Mouse (Mus musculus) spleen, adult 2 months (tissue): ENCODE data around the gene Eif2b2. TPM values are rescaled to one million over a fixed set of nuclear protein-coding genes. Genes with fewer than 3 reads are reported as not detected.

ENCODE experiments used
- DNase-seq, 2 experiments: peaks; one replicate each; pipeline versions ENCODE4 v3.0.0 to v3.0.0-alpha.2; 2012 to 2021; ENCODE audit warnings: low spot score in 2 of 2, low read depth in 1 of 2
- H3K27ac ChIP-seq: fragments of 200-500 bp; 2 replicates; pipeline ENCODE4 v1.5.1; 2012; ENCODE audit warnings: low read length, inconsistent platforms; ENCODE audit not compliant: insufficient read depth
- H3K27me3 ChIP-seq: fragments of 200-500 bp; 2 replicates; pipeline ENCODE4 v1.6.1; 2012; ENCODE audit warnings: mild to moderate bottlenecking, moderate library complexity, low read length, inconsistent platforms; ENCODE audit not compliant: control insufficient read depth, insufficient read depth
- H3K36me3 ChIP-seq: fragments of 200-500 bp; 2 replicates; pipeline ENCODE4 v1.6.1; 2012; ENCODE audit warnings: mild to moderate bottlenecking, low read length, inconsistent platforms; ENCODE audit not compliant: control insufficient read depth, insufficient read depth
- H3K4me1 ChIP-seq: fragments of 200-500 bp; 2 replicates; pipeline ENCODE4 v1.6.1; 2011; ENCODE audit warnings: inconsistent platforms; ENCODE audit not compliant: control insufficient read depth, insufficient read depth, insufficient read length
- H3K4me3 ChIP-seq: fragments of 200-500 bp; 2 replicates; pipeline ENCODE4 v1.5.1; 2011; ENCODE audit warnings: mild to moderate bottlenecking, inconsistent platforms; ENCODE audit not compliant: insufficient read depth, insufficient read length; ENCODE audit errors: extremely low read depth
- CTCF ChIP-seq: fragments of 200-500 bp; IDR thresholded peaks from 2 replicates; pipeline ENCODE4 v1.5.1; 2011; ENCODE audit warnings: mild to moderate bottlenecking, inconsistent platforms; ENCODE audit not compliant: insufficient read depth, insufficient read length, insufficient replicate concordance; ENCODE audit errors: extremely low read depth
- POLR2A ChIP-seq: fragments of 200-500 bp; IDR thresholded peaks from 2 replicates; pipeline ENCODE4 v1.6.1; 2011; ENCODE audit warnings: low read depth, low read length, inconsistent platforms
- WGBS: fragments of 180-500 bp; shearing (Covaris S2); methylation state at CpG from one replicate; pipeline ENCODE4 v1.1.7; 2018; 5-methylcytosine and 5-hydroxymethylcytosine counted together
- polyA plus RNA-seq: library from polyadenylated mRNA; depleted of rRNA; stranded (reverse); fragments of >200 nt; gene quantifications from 2 replicates; pipeline ENCODE4 v1.2.3, GENCODE M21; 2012

Gene Eif2b2
- polyA plus RNA-seq, 1 experiment: 90.6 TPM

DNA sequence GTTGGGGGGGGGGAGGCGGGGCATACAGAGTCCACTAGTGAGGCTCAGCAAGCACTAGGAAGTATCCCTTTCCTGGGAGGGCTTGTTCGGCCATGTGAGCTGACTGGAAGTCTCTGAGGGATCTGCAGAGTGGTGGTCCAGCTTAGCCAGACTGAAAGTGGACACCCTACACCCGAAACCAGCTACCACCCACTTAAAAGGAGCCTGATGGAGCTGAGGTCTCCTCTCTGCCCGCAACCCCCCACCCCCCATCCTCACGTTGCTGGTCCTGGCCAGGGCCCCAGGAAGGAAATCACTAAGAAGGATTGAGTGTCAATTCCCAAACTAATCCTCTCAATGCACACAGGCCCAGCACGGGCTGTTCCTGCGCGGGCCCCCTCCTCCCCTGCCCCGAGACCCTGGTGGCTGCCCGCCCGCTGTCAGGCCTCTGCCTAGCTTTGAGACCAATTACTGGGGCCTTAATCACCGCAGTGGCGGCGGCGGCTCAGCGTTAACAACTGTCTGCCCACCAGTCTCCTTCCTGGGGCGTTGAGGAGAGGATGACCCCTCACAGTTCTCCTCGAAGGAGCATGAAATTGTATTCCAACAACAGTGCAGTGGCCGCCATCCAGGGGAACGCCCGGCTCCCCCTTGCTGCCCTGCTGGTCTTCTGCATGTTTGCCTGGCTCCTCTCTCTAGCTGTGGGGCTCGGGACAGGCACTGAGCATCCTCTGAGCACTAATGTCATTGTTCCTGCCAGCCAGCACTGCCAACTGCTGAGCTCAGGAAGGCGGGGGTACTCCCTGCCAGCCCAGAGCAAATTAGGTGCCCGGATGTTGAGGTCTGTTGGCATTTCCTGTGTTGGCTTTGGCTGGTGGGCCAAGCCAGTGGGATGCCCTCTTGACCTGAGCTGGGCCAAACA lies 18.1 kb upstream of the Eif2b2 start:
- no peak overlapping the region for H3K4me3 ChIP-seq
- TF ChIP-seq POLR2A (no peak), CTCF (no peak)
- H3K36me3 ChIP-seq: no peaks in the 10 kb centered on the region
- 63% methylated on average over 24 of the region's 24 CpGs for WGBS
- no peak overlapping the region for H3K27ac ChIP-seq
- no peak for DNase-seq
- no peaks in the 10 kb centered on the region for H3K27me3 ChIP-seq
- no peaks in the 10 kb centered on the region for H3K4me1 ChIP-seq

- no peak for TF ChIP-seq POLR2A
- no peak for TF ChIP-seq CTCF
- Histone ChIP-seq H3K27ac (no peak overlapping the region), H3K36me3 (no peaks in the 10 kb centered on the region), H3K4me3 (no peak overlapping the region), H3K27me3 (no peaks in the 10 kb centered on the region), H3K4me1 (no peaks in the 10 kb centered on the region)
- WGBS: 86% methylated on average over 2 of the region's 2 CpGs
- no peak for DNase-seq
Observed at GRCm38 (mm10) chr12:85201830-85202147, 17.5 kb upstream of the Eif2b2 start.

GRCm38 (mm10) chr12:85202191-85202590 lies 17.1 kb upstream of the Eif2b2 start:
- H3K4me1 ChIP-seq: no peaks in the 10 kb centered on the region
- no peaks in the 10 kb centered on the region for H3K36me3 ChIP-seq
- TF ChIP-seq CTCF: no peak
- no peak for TF ChIP-seq POLR2A
- no peak overlapping the region for H3K27ac ChIP-seq
- DNase-seq: no peak
- no peaks in the 10 kb centered on the region for H3K27me3 ChIP-seq
- no peak overlapping the region for H3K4me3 ChIP-seq
- WGBS: 94% methylated on average over 7 of the region's 7 CpGs

GRCm38 (mm10) chr12:85203699-85204098 lies 15.6 kb upstream of the Eif2b2 start:
- H3K27me3 ChIP-seq: no peaks in the 10 kb centered on the region
- no peak overlapping the region for H3K4me3 ChIP-seq
- H3K27ac ChIP-seq: no peak overlapping the region
- TF ChIP-seq POLR2A (no peak), CTCF (no peak)
- 75% methylated on average over 5 of the region's 5 CpGs for WGBS
- H3K36me3 ChIP-seq: no peaks in the 10 kb centered on the region
- H3K4me1 ChIP-seq: no peaks in the 10 kb centered on the region
- DNase-seq: no peak

- whole genome bisulfite sequencing: 71% methylated on average over 8 of the region's 8 CpGs
Observed at GRCm38 (mm10) chr12:85204105-85204504, 15.2 kb upstream of the Eif2b2 start.

DNA sequence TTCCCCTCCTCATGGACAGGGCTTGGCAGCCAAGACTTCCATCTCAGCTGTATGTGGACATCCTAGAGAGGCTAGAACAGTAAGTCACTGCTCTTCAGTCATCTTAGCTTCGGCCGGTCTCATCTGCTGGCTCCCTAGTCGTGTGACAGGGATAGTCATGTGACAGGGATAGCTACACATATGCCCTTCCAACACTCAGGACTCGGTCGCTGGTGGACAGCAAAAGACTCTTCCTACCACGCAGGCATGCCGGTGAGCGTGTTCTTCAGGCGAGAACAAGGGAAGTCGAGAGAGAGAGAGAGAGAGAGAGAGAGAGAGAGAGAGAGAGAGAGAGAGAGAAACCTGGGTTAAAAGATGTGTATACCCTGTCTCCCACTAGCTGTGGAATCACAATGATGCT lies 13.9 kb upstream of the Eif2b2 start:
- Histone ChIP-seq H3K27me3 (no peaks in the 10 kb centered on the region), H3K4me3 (no peak overlapping the region), H3K36me3 (no peaks in the 10 kb centered on the region), H3K4me1 (no peaks in the 10 kb centered on the region), H3K27ac (no peak overlapping the region)
- no peak for DNase-seq
- TF ChIP-seq POLR2A: no peak
- TF ChIP-seq CTCF: no peak
- 84% methylated on average over 10 of the region's 10 CpGs for WGBS

More at GRCm38 (mm10) chr12:85204105-85204504, 15.2 kb upstream of the Eif2b2 start:
- Histone ChIP-seq H3K4me1 (no peaks in the 10 kb centered on the region), H3K36me3 (no peaks in the 10 kb centered on the region), H3K27ac (no peak overlapping the region), H3K4me3 (no peak overlapping the region), H3K27me3 (no peaks in the 10 kb centered on the region)
- no peak for TF ChIP-seq CTCF
- TF ChIP-seq POLR2A: no peak
- DNase-seq: no peak

GRCm38 (mm10) chr12:85208687-85209199 lies 10.5 kb upstream of the Eif2b2 start:
- H3K27ac ChIP-seq: no peak overlapping the region
- H3K4me3 ChIP-seq: no peak overlapping the region
- DNase-seq: no peak
- H3K4me1 ChIP-seq: no peaks in the 10 kb centered on the region
- H3K36me3 ChIP-seq: no peaks in the 10 kb centered on the region
- no peak for TF ChIP-seq POLR2A
- no peak for TF ChIP-seq CTCF
- WGBS: 9% methylated on average over 7 of the region's 7 CpGs
- no peaks in the 10 kb centered on the region for H3K27me3 ChIP-seq
